Mouse (Mus musculus) E14TG2a.4 (cell line): ENCODE results near the gene Adap2.

ENCODE experiments used
- H3K27me3 ChIP-seq: 2 replicates; pipeline ENCODE4 v1.6.1; 2014; ENCODE audit warnings: low read length, control low read depth; ENCODE audit not compliant: insufficient read depth
- H3K36me3 ChIP-seq: 2 replicates; pipeline ENCODE4 v1.6.1; 2014; ENCODE audit warnings: low read length, control low read depth; ENCODE audit not compliant: insufficient read depth
- H3K4me1 ChIP-seq: replicated peaks from 2 replicates; pipeline ENCODE4 v1.6.1; 2014; ENCODE audit warnings: low read depth, low read length, control low read depth
- H3K4me3 ChIP-seq: replicated peaks from 2 replicates; pipeline ENCODE4 v1.5.1; 2014; ENCODE audit warnings: mild to moderate bottlenecking, low read length
- H3K9me3 ChIP-seq: 2 replicates; pipeline ENCODE4 v1.6.1; 2014; ENCODE audit warnings: low read length, control low read depth
- CTCF ChIP-seq: conservative IDR thresholded peaks from 2 replicates; pipeline ENCODE4 v1.5.1; 2014; ENCODE audit warnings: low read length
- NANOG ChIP-seq: IDR thresholded peaks from 2 replicates; pipeline ENCODE4 v1.6.1; 2014; ENCODE audit warnings: borderline replicate concordance, low read length, mixed read lengths
- POU5F1 ChIP-seq: IDR thresholded peaks from 2 replicates; pipeline ENCODE4 v1.6.1; 2014; ENCODE audit warnings: low read length, borderline replicate concordance

Adap2 gene

GRCm38 (mm10) chr11:80152376-80152775 is 1.5 kb upstream of the Adap2 start:
- H3K27me3 ChIP-seq, result peaks cover 24% of the 10 kb centered on the region
- TF ChIP-seq CTCF, result no peak
- TF ChIP-seq NANOG, result no peak
- no peak for TF ChIP-seq POU5F1
- no peaks in the 10 kb centered on the region for H3K9me3 ChIP-seq
- H3K36me3 ChIP-seq, result peaks cover 12% of the 10 kb centered on the region
- H3K4me1 ChIP-seq, result peaks cover 30% of the 10 kb centered on the region
- no peak overlapping the region for H3K4me3 ChIP-seq

- H3K4me3 ChIP-seq, result peak overlapping the region; percentile 92
- no peak for TF ChIP-seq NANOG
- no peak for TF ChIP-seq POU5F1
- no peak for TF ChIP-seq CTCF
- peaks cover 24% of the 10 kb centered on the region for H3K27me3 ChIP-seq
- H3K9me3 ChIP-seq, result no peaks in the 10 kb centered on the region
- H3K36me3 ChIP-seq, result peaks cover 28% of the 10 kb centered on the region
- peaks cover 21% of the 10 kb centered on the region for H3K4me1 ChIP-seq
Measured at GRCm38 (mm10) chr11:80154501-80154900, 596 bp downstream of the Adap2 start.

GRCm38 (mm10) chr11:80155541-80155940 is 1.6 kb downstream of the Adap2 start:
- H3K27me3 ChIP-seq, result peaks cover 24% of the 10 kb centered on the region
- no peak for TF ChIP-seq CTCF
- no peak for TF ChIP-seq POU5F1
- H3K4me1 ChIP-seq, result peaks cover 15% of the 10 kb centered on the region
- no peak overlapping the region for H3K4me3 ChIP-seq
- peaks cover 28% of the 10 kb centered on the region for H3K36me3 ChIP-seq
- H3K9me3 ChIP-seq, result no peaks in the 10 kb centered on the region

- TF ChIP-seq NANOG, result no peak
- TF ChIP-seq POU5F1, result no peak
- no peak overlapping the region for H3K4me3 ChIP-seq
Measured at GRCm38 (mm10) chr11:80155961-80156360, 2.1 kb downstream of the Adap2 start.

GRCm38 (mm10) chr11:80156841-80157240 is 2.9 kb downstream of the Adap2 start:
- peaks cover 24% of the 10 kb centered on the region for H3K27me3 ChIP-seq
- peaks cover 25% of the 10 kb centered on the region for H3K4me1 ChIP-seq
- H3K4me3 ChIP-seq, result no peak overlapping the region
- peaks cover 28% of the 10 kb centered on the region for H3K36me3 ChIP-seq
- H3K9me3 ChIP-seq, result no peaks in the 10 kb centered on the region
- no peak for TF ChIP-seq NANOG
- TF ChIP-seq POU5F1, result no peak
- TF ChIP-seq CTCF, result no peak

More at GRCm38 (mm10) chr11:80155961-80156360, 2.1 kb downstream of the Adap2 start:
- H3K4me1 ChIP-seq, result peaks cover 17% of the 10 kb centered on the region
- peaks cover 24% of the 10 kb centered on the region for H3K27me3 ChIP-seq
- no peaks in the 10 kb centered on the region for H3K9me3 ChIP-seq
- peaks cover 28% of the 10 kb centered on the region for H3K36me3 ChIP-seq

GRCm38 (mm10) chr11:80159018-80159417 is 5.1 kb downstream of the Adap2 start:
- no peak for TF ChIP-seq CTCF
- no peak for TF ChIP-seq NANOG
- no peak for TF ChIP-seq POU5F1
- Histone ChIP-seq H3K9me3 (no peaks in the 10 kb centered on the region), H3K4me1 (peaks cover 39% of the 10 kb centered on the region), H3K27me3 (peaks cover 23% of the 10 kb centered on the region), H3K4me3 (no peak overlapping the region), H3K36me3 (peaks cover 37% of the 10 kb centered on the region)

GRCm38 (mm10) chr11:80161041-80161440 is 7.1 kb downstream of the Adap2 start:
- H3K4me3 ChIP-seq, result no peak overlapping the region
- TF ChIP-seq POU5F1, result no peak
- TF ChIP-seq CTCF, result no peak
- TF ChIP-seq NANOG, result no peak; the same call in 1 of the 2 replicates
- peaks cover 3% of the 10 kb centered on the region for H3K27me3 ChIP-seq

GRCm38 (mm10) chr11:80163362-80164116 is 9.6 kb downstream of the Adap2 start:
- Histone ChIP-seq H3K36me3 (peaks cover 39% of the 10 kb centered on the region), H3K4me1 (peaks cover 47% of the 10 kb centered on the region), H3K4me3 (no peak overlapping the region), H3K9me3 (no peaks in the 10 kb centered on the region), H3K27me3 (no peaks in the 10 kb centered on the region)
- TF ChIP-seq CTCF, result no peak
- TF ChIP-seq NANOG, result no peak
- TF ChIP-seq POU5F1, result no peak

More at GRCm38 (mm10) chr11:80161041-80161440, 7.1 kb downstream of the Adap2 start:
- Histone ChIP-seq H3K9me3 (no peaks in the 10 kb centered on the region), H3K36me3 (peaks cover 45% of the 10 kb centered on the region), H3K4me1 (peaks cover 40% of the 10 kb centered on the region)
